Mouse (Mus musculus) G1E-ER4 (cell line): Measurements from ENCODE around the gene Deaf1. TPM values are rescaled to one million over a fixed set of nuclear protein-coding genes. Genes with fewer than 3 reads are reported as not detected.

Source experiments
- GATA1 ChIP-seq: IDR thresholded peaks from one replicate; pipeline ENCODE4 v1.8.0; 2012; ENCODE audit warnings: low read length, inconsistent platforms
- polyA plus RNA-seq: library from polyadenylated mRNA; stranded (reverse); fragments of >175 nt; gene quantifications from 2 replicates; pipeline ENCODE4 v1.2.3, GENCODE M21; 2012

Gene Deaf1
- polyA plus RNA-seq, 1 experiment, result 72.4 TPM

DNA sequence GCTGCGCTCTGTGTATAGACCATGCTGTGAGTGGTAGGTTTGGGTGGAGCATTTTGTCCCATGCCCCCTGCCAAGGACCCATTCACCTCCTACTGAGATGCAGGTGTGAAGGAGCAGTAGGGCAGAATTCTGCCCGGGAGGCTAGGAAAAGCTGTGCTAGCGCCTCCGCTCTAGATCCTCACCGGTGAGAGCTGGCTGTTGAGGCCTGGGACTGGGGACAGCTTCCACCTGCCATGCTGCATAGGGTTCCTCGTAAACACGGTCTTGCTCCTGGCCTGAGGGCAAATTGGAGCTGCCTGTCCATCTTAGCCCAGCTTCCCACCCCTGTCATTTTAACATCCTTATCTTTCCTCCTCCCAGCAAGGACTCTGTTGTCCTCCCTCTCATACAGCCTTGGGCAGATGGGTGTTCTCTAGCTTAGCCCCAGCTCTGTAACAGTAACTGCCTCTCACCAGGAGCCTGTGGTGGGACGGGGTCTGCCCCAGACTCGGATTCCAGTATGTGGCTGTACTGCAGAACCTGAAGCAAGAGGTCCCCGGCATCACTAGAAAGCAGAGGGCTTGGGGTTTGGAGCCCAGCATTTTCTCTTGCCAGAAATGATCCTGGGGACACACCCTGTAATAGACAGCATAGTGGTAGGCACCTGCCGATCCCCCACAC, 63.3 kb downstream of the Deaf1 start:
- no peak for TF ChIP-seq GATA1

DNA sequence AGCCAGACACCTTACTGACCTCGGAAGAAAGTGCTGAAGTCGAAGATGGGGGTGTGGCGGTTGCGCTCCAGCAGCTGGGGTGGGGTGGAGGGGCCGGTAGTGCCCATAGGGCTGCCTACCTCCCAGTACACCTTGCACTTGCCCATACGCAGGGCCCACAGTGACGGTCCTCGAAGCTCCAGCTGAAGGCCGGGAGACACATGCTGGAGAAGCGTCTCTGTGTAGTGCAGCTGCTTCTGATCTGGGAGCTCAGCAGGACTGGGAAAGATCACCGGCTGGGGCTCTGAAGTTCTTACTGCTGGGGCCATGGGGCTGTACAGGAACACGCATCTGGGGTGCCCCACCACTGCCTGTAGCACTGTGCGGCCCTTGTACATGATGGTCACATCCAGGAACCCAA, 63.9 kb downstream of the Deaf1 start:
- TF ChIP-seq GATA1, result no peak

DNA sequence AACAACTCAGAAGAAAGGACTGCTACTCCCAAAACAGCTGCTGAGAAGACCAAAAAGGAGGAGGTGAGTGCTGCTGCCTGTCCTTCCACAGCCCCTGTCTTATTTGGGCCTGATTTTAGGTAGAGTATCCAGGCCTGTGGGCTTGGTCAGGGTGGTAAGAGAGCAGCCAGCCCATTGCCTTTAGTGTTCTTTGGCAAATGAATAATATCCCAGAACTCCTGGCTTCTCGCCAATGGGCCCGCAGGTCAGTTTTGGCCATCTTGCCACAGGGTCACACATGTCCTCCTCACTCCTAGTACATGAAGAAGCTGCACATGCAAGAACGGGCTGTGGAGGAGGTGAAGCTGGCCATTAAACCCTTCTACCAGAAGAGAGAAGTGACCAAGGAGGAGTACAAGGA, 66.0 kb downstream of the Deaf1 start:
- no peak for TF ChIP-seq GATA1

DNA sequence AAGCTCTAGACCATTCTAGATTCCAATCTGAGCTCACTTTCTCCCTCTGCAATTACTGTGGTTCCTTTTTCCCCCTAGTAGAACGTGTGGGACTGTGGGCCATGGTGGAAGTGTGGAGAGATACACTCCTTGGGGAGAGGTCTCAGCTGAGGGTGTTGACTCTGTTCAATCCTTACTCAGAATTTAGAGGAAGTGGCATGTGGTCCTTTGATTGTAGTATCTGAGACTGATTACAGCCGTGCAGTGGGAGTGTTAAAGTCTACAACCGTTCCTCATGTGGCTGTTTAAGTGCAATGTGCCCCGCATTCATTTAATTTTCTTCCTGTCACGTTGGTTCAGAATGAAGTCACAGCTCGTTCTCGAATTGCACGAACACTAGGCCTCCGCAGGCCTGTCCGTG, 71.3 kb downstream of the Deaf1 start:
- TF ChIP-seq GATA1, result no peak

Other genes with a start within 250 kb of the Deaf1 start
- 0.05 TPM in 1 of 2 replicates, not detected in the other for gene Pkp3, start 249.5 kb downstream of the Deaf1 start, polyA plus RNA-seq
- gene Sigirr, start 227.1 kb downstream of the Deaf1 start, polyA plus RNA-seq, result 7.2 and 9.5 TPM in 2 replicates
- not detected in 2 replicates for gene Ano9, start 209.9 kb downstream of the Deaf1 start, polyA plus RNA-seq
- 49.9 and 62.6 TPM in 2 replicates for gene Ptdss2, start 205.3 kb downstream of the Deaf1 start, polyA plus RNA-seq
- 1.5 and 14.6 TPM in 2 replicates for gene Rnh1, start 154.8 kb downstream of the Deaf1 start, polyA plus RNA-seq
- 46.6 and 52.7 TPM in 2 replicates for gene Hras, start 133.7 kb downstream of the Deaf1 start, polyA plus RNA-seq
- gene Lrrc56, start 133.5 kb downstream of the Deaf1 start, polyA plus RNA-seq, result 2.4 and 3.1 TPM in 2 replicates
- gene Lmntd2, start 113.6 kb downstream of the Deaf1 start, polyA plus RNA-seq, result 0.08 and 0.10 TPM in 2 replicates
- 12.7 and 20.3 TPM in 2 replicates for gene Rassf7, start 111.8 kb downstream of the Deaf1 start, polyA plus RNA-seq
- gene Phrf1, start 98.9 kb downstream of the Deaf1 start, polyA plus RNA-seq, result 132 and 133 TPM in 2 replicates
- gene Irf7, start 61.2 kb downstream of the Deaf1 start, polyA plus RNA-seq, result 24.4 and 30.7 TPM in 2 replicates
- not detected in 2 replicates for gene Cdhr5, start 50.9 kb downstream of the Deaf1 start, polyA plus RNA-seq
- not detected in 2 replicates for gene Sct, start 48.6 kb downstream of the Deaf1 start, polyA plus RNA-seq
- 0.03 TPM in 1 of 2 replicates, not detected in the other for gene Drd4, start 35.7 kb downstream of the Deaf1 start, polyA plus RNA-seq
- gene Tmem80, start within 50 bp of the Deaf1 start, polyA plus RNA-seq, result 8.7 and 9.3 TPM in 2 replicates
- gene Eps8l2, start 11.2 kb upstream of the Deaf1 start, polyA plus RNA-seq, result not detected in 2 replicates
- 96.8 and 412 TPM in 2 replicates for gene Taldo1, start 64.5 kb upstream of the Deaf1 start, polyA plus RNA-seq
- 16.2 and 16.7 TPM in 2 replicates for gene Gatd1, start 86.4 kb upstream of the Deaf1 start, polyA plus RNA-seq
- not detected in 2 replicates for gene Cend1, start 101.8 kb upstream of the Deaf1 start, polyA plus RNA-seq
- gene Slc25a22, start 110.2 kb upstream of the Deaf1 start, polyA plus RNA-seq, result 66.0 and 68.6 TPM in 2 replicates
- gene Pidd1, start 116.3 kb upstream of the Deaf1 start, polyA plus RNA-seq, result 39.0 and 55.7 TPM in 2 replicates
- gene Rplp2, start 119.7 kb upstream of the Deaf1 start, polyA plus RNA-seq, result 3,328 and 6,963 TPM in 2 replicates
- gene Pnpla2, start 127.5 kb upstream of the Deaf1 start, polyA plus RNA-seq, result 61.7 and 77.3 TPM in 2 replicates
- gene Cracr2b, start 133.4 kb upstream of the Deaf1 start, polyA plus RNA-seq, result 0.09 TPM in 1 of 2 replicates, not detected in the other
- gene Cd151, start 139.7 kb upstream of the Deaf1 start, polyA plus RNA-seq, result 15.2 and 30.8 TPM in 2 replicates
- gene Polr2l, start 147.4 kb upstream of the Deaf1 start, polyA plus RNA-seq, result 88.8 and 114 TPM in 2 replicates
- 26.6 and 26.7 TPM in 2 replicates for gene Tspan4, start 147.6 kb upstream of the Deaf1 start, polyA plus RNA-seq
- 14.6 and 17.4 TPM in 2 replicates for gene Chid1, start 212.2 kb upstream of the Deaf1 start, polyA plus RNA-seq
- not detected in 2 replicates for gene Ap2a2, start 234.5 kb upstream of the Deaf1 start, polyA plus RNA-seq